Mouse (Mus musculus): ENCODE measurements around the gene Scnn1a.
"Not testable (repeated sequence)": the region's sequence is repeated elsewhere in the genome, so short reads cannot be mapped to it uniquely, and the experiment has no call there.

The Scnn1a gene

GRCm38 (mm10) chr6:125320323-125320722, at the start of gene Scnn1a:
Gene Scnn1a, plus strand, starts transcription at chr6:125320659.
- DNase-seq: no peak

- peak; percentile 83 for DNase-seq
These were observed 48.8 kb upstream of the Scnn1a start for GRCm38 (mm10) chr6:125271455-125272227.

GRCm38 (mm10) chr6:125272228-125272785, 48.2 kb upstream of the Scnn1a start:
- DNase-seq: no peak

GRCm38 (mm10) chr6:125274841-125275563, 45.5 kb upstream of the Scnn1a start:
- DNase-seq: no peak

GRCm38 (mm10) chr6:125279729-125280128, 40.7 kb upstream of the Scnn1a start:
- no peak for DNase-seq

GRCm38 (mm10) chr6:125282721-125283120, 37.7 kb upstream of the Scnn1a start:
- DNase-seq: not testable (repeated sequence)

GRCm38 (mm10) chr6:125284250-125284649, 36.2 kb upstream of the Scnn1a start:
- DNase-seq: no peak

- DNase-seq: no peak
These were observed 35.7 kb upstream of the Scnn1a start for GRCm38 (mm10) chr6:125284751-125285150.

GRCm38 (mm10) chr6:125285890-125286289, 34.6 kb upstream of the Scnn1a start, which contains the start of gene Tuba3a:
Gene Tuba3a, minus strand, starts transcription at chr6:125286042.
- DNase-seq: no peak

- DNase-seq: no peak
These were observed 33.5 kb upstream of the Scnn1a start for GRCm38 (mm10) chr6:125286944-125287343.

GRCm38 (mm10) chr6:125288730-125289129, 31.7 kb upstream of the Scnn1a start:
- no peak for DNase-seq

GRCm38 (mm10) chr6:125291329-125291728, 29.1 kb upstream of the Scnn1a start:
- peak; percentile 34 for DNase-seq

GRCm38 (mm10) chr6:125292256-125292655, 28.2 kb upstream of the Scnn1a start:
- no peak for DNase-seq

GRCm38 (mm10) chr6:125294049-125294448, 26.4 kb upstream of the Scnn1a start:
- no peak for DNase-seq

- DNase-seq: no peak
These were observed 23.2 kb upstream of the Scnn1a start for GRCm38 (mm10) chr6:125297149-125297820.

GRCm38 (mm10) chr6:125300982-125301381, 19.5 kb upstream of the Scnn1a start:
- DNase-seq: no peak

- no peak for DNase-seq
These were observed 18.1 kb upstream of the Scnn1a start for GRCm38 (mm10) chr6:125302231-125302982.

GRCm38 (mm10) chr6:125303242-125303641, 17.2 kb upstream of the Scnn1a start:
- DNase-seq: no peak

- not testable (repeated sequence) for DNase-seq
These were observed 16.1 kb upstream of the Scnn1a start for GRCm38 (mm10) chr6:125304408-125304807.

GRCm38 (mm10) chr6:125305465-125305864, 15.0 kb upstream of the Scnn1a start:
- no peak for DNase-seq

GRCm38 (mm10) chr6:125307091-125307490, 13.4 kb upstream of the Scnn1a start:
- DNase-seq: no peak

GRCm38 (mm10) chr6:125308921-125309320, 11.5 kb upstream of the Scnn1a start:
- DNase-seq: no peak
